Mouse (Mus musculus): ENCODE data around the gene Med26.

- no peak for TF ChIP-seq POLR2A (IDR thresholded peaks at IDR 0.05; ENCODE audit: borderline replicate concordance, extremely low read depth, insufficient read depth, insufficient read length, poor library complexity, severe bottlenecking)
- TF ChIP-seq CTCF (IDR thresholded peaks at IDR 0.05; ENCODE audit: borderline replicate concordance, extremely low read depth, insufficient read depth, insufficient read length), result no peak
Observed at GRCm38 (mm10) chr8:72469243-72469642, 78.8 kb downstream of the Med26 start.
